Mouse (Mus musculus): ENCODE data around the gene Fbrs.

Gene Fbrs

DNA sequence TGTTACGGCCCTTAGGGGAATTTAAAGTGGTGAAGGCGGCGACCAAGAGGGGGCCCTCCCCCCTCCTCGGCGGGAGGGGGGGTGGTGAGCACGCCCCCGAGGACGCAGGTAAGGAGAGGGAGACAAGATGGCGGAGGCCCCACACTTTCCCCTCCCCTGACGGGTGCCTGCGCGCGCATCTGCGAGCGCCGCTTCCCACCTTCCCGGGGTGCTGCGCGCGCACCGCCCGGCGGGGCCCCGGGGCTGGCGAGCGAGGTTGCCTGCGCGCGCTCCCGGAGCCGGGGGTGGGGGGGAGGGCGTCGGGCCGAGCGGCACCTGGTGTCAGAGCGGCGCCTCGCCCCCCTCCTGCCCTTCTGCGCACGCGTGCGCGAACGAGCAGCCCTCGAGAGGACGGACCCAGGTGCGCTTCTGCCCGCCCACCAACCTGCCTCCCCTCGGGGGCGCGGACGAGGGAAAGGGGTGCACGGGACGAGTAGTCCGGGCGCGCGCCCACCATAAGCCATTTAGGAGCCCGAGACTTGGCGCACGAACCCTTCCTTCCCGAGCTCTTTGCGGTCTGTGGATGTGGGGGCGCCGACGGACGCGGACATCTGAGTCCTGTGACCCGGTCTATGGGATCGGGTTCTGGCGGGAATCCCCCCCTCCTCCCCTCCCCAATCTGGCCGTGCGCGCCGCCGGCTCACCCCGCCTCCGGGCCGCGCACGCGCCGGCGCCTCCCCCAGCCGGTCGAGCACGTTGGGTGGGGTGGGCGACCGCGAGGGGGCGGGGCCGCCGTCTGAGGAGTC, 33.4 kb downstream of the Fbrs start:
- in situ Hi-C loops (cut with MboI; ENCODE audit: unreplicated experiment in 2 of 2), result no loop called here

DNA sequence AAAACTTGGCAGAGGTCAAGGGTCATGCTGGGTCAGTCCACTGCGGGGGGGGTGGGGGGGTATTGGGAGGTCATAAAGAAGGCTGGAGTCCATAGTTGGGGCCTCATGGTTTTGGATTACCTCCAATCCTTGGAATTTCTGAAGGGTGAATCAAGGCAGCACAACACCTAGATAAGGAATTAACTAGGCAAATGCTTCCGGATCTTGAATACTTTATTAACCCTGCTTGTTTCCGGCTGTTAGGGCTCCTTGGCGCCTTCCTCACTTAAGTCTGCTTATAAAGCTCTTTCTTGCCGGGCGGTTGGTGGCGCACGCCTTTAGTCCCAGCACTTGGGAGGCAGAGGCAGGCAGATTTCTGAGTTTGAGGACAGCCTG, 34.0 kb downstream of the Fbrs start:
- in situ Hi-C loops (cut with MboI; ENCODE audit: unreplicated experiment in 2 of 2), result no loop called here

DNA sequence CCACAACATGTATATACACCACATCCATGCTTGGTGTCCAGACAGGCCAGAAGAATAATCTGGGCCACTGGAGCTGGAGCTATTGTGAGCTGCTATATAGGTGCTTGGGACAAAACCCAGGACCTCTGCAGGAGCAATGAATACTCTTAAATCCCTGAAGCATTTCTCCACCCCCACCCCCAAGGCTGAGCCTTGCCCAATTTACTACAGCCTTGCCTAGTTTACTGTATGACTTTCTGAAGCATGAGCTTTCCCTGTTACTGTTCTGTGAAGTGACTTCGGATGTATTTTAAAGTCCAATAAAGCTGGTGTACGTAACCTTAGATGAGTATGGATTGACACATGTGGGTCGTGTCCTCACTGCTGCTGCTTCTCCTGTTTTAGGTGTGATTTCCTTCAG, 34.8 kb downstream of the Fbrs start:
- in situ Hi-C loops (cut with MboI; ENCODE audit: unreplicated experiment in 2 of 2), result no loop called here

DNA sequence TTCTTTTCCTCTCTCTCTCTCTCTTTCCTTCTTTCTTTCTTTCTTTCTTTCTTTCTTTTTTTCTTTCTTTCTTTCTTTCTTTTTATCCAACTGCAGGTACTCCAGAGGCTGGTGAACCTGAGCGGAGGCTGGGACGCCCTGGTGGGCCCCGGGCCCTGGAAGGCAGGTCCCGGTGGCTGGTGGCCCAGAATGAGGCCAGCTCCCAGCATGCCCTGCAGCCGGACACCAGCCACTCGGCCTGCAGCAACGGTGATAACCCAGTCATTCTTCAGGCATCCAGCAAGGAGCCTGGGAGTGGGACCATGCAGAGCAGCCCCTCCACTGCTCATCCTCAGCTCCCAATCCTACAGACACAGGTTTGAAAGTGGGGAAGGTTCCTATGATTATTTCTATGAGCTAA, 36.8 kb downstream of the Fbrs start:
- in situ Hi-C loops (cut with MboI; ENCODE audit: unreplicated experiment in 2 of 2), result no loop called here

DNA sequence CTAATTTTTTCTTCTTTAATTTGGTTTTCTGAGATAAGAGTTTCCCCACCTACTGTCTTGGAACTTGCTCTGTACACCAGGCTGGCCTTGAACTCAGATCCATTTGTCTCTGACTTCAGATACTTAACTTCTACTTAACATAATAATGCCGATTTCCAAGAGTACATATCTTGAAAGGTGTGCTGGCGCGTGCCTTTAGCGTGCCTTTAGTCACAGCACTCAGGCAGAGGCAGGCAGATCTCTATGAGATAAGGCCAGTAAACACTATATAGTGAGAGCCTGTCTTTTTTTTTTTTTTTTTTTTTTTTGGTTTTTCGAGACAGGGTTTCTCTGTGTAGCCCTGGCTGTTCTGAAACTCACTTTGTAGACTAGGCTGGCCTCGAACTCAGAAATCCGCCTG, 37.3 kb downstream of the Fbrs start:
- in situ Hi-C loops (cut with MboI; ENCODE audit: unreplicated experiment in 2 of 2), result no loop called here

DNA sequence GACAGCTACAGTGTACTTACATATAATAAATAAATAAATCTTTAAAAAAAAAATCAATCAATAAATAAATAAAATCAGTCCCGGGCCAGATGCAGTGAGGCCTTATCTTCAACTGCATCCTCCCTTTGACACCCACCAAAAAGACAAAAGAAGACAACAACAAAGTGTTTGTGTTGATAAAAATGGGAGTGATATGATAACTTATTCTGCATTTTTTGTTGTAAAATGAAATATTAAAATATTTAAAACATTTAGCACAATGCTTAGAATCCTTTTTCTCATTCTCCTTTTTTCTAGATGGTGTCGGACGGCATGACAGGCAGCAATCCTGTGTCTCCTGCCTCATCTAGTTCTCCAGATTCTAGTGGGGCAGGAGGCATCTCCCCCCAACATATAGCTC, 40.3 kb downstream of the Fbrs start, which contains the start of gene Gm42715:
Gene Gm42715, plus strand, starts transcription at position 301 of the 400 bp plus-strand sequence.
- in situ Hi-C loops (cut with MboI; ENCODE audit: unreplicated experiment in 2 of 2), result no loop called here

All from v-Abl transformed pro-B cells (cell line).